Mouse (Mus musculus) lung, postnatal 0 days (tissue): ENCODE data around the gene Olfml2b.
A peak's percentile ranks its signal among the peaks of the same experiment; 100 is the strongest.

Experiments used
- CTCF ChIP-seq: IDR thresholded peaks from 2 replicates; pipeline ENCODE4 v1.5.1; 2016; ENCODE audit warnings: antibody characterized with exemption, mild to moderate bottlenecking
- EP300 ChIP-seq: IDR thresholded peaks from 2 replicates; pipeline ENCODE4 v1.6.1; 2016; ENCODE audit warnings: antibody characterized with exemption, mild to moderate bottlenecking, control low read depth

- TF ChIP-seq CTCF (peak; percentile 27; the same call in 1 of the 2 replicates), EP300 (no peak)
Measured at GRCm38 (mm10) chr1:170644255-170645205, at the start of gene Olfml2b.
